ENCODE assay signal across 9 mouse cellular contexts in genomic region chr6:137654776-137655175, GRCm38 (mm10). TPM values are rescaled to one million over a fixed set of nuclear protein-coding genes. Genes with fewer than 3 reads are reported as not detected.
DNase-seq lines count a peak whose midpoint lies in the region; ATAC-seq and TF ChIP-seq lines count a peak whose summit lies in the region.
"Had no signal": no experiment of that assay in that cellular context is flagged by ENCODE, and none has a peak within 500 bp of the region (broad histone marks: within the 10 kb centered on the region; RNA-seq: fewer than 3 reads in every experiment).

Gene Eps8, minus strand, starts transcription at chr6:137654876.

- H3K4me3 ChIP-seq in cortical plate, adult 2 months (ENCODE audit: insufficient read depth, low read length) = no peak within 1 kb of the TSS

- no peak for ATAC-seq in megakaryocyte, adult 5-6 weeks (ENCODE audit: poor library complexity, severe bottlenecking)

- no peaks in the 10 kb centered on the region for H3K4me1 ChIP-seq in cortical plate, adult 2 months (ENCODE audit: control insufficient read depth, insufficient read depth, low read length)

- DNase-seq in layer of hippocampus, adult 18-20 months (ENCODE audit: low spot score in 2 of 2) = no peak
- no peak for DNase-seq in layer of hippocampus, adult 11-12 months (ENCODE audit: low spot score)
- no peak for DNase-seq in heart, postnatal 25 days (ENCODE audit: low spot score)
- DNase-seq in Muller cell, postnatal 12 days (ENCODE audit: inconsistent ontology term) = no peak
- DNase-seq in ovary, postnatal 14 days (ENCODE audit: low spot score) = no peak
- DNase-seq in gastrocnemius, postnatal 36 days = no peak

- intact Hi-C loops in heart, postnatal 25 days (cut with DNase I) = no loop called here
- intact Hi-C loops in gastrocnemius, postnatal 36 days (cut with DNase I) = no loop called here

- no peak for TF ChIP-seq POLR2A in cortical plate, adult 2 months (IDR thresholded peaks at IDR 0.05; ENCODE audit: extremely low read depth, insufficient read depth, low read length)

- no peak for TF ChIP-seq CTCF in cortical plate, adult 2 months (IDR thresholded peaks at IDR 0.05; ENCODE audit: extremely low read depth, insufficient read depth, low read length)

- no peak within 1 kb of the TSS for H3K27ac ChIP-seq in cortical plate, adult 2 months (ENCODE audit: insufficient read depth, low read length)
- H3K27ac ChIP-seq: liver, embryonic 14.5 days had no signal

RNA-seq across cellular contexts. Expression of gene Eps8, which starts in this region (rescaled TPM):
- total RNA-seq in layer of hippocampus, adult 18-20 months (2021) = 10 to 100 TPM; 38.8 to 42.1 TPM
- 22.5 and 23.0 TPM in 2 replicates for polyA plus RNA-seq in cortical plate, adult 2 months (2012; rRNA removed)
- total RNA-seq in heart, postnatal 25 days (2021) = 10 to 100 TPM; 14.0 to 17.9 TPM
- 27.2 and 34.8 TPM in 2 replicates for total RNA-seq in megakaryocyte, adult 5-6 weeks (2015)
- 28.9 and 32.4 TPM in 2 replicates for total RNA-seq in megakaryocyte, adult 5-6 weeks (2017)
- 1 to 10 TPM; 4.5 to 4.6 TPM for total RNA-seq in gastrocnemius, postnatal 36 days (2021)
